Mouse (Mus musculus): ENCODE data around the gene Qser1. TPM values are rescaled to one million over a fixed set of nuclear protein-coding genes. Genes with fewer than 3 reads are reported as not detected.

Gene Qser1
- total RNA-seq (2023), result 1 to 10 TPM; 6.7 to 8.1 TPM

GRCm38 (mm10) chr2:104816371-104816827, at the start of gene Qser1:
Gene Qser1 (minus strand): TSS chr2:104816760.

GRCm38 (mm10) chr2:104849276-104849990, 32.9 kb upstream of the Qser1 start, which contains the start of gene Prrg4:
Gene Prrg4 (minus strand): TSS chr2:104849876.

GRCm38 (mm10) chr2:104742741-104743064, 73.9 kb downstream of the Qser1 start, which contains the start of gene Depdc7:
Gene Depdc7 (minus strand): TSS chr2:104742878.

GRCm38 (mm10) chr2:104716279-104716678, 100.3 kb downstream of the Qser1 start, which contains the start of gene Pin1rt1:
Gene Pin1rt1 (minus strand): TSS chr2:104716379.

GRCm38 (mm10) chr2:104711585-104712485, 104.7 kb downstream of the Qser1 start, which contains the start of gene Tcp11l1:
Gene Tcp11l1 (minus strand): TSS chr2:104712169.

Other genes starting within 250 kb of the Qser1 start
- 10 to 100 TPM; 27.7 to 30.1 TPM for gene Cstf3, start 226.2 kb downstream of the Qser1 start, total RNA-seq (2023)
- gene Tcp11l1, start 104.6 kb downstream of the Qser1 start, total RNA-seq (2023), result 1 to 10 TPM; 2.6 to 7.5 TPM
- gene Pin1rt1, start 100.4 kb downstream of the Qser1 start, total RNA-seq (2023), result not detected
- 1 to 10 TPM; 4.8 to 7.3 TPM for gene Depdc7, start 73.9 kb downstream of the Qser1 start, total RNA-seq (2023)
- under 1 TPM in 1 of 2 experiments, not detected in 1; 0.33 TPM for gene Prrg4, start 33.1 kb upstream of the Qser1 start, total RNA-seq (2023)
- gene Ccdc73, start 51.0 kb upstream of the Qser1 start, total RNA-seq (2023), result 1 to 10 TPM in 1 of 2 experiments, not detected in 1; 1.4 TPM
- gene Eif3m, start 200.3 kb upstream of the Qser1 start, total RNA-seq (2023), result 10 to 100 TPM; 68.7 to 71.6 TPM

Measured in neutrophil, adult 83 days (primary cell).